Mouse (Mus musculus) heart, adult 2 months (tissue): ENCODE data around the gene Phf20.

Experiments
- CTCF ChIP-seq: fragments of 200-600 bp; IDR thresholded peaks from 2 replicates; pipeline ENCODE4 v1.8.1; 2022; ENCODE audit warnings: antibody characterized with exemption, mild to moderate bottlenecking, moderate library complexity
- EP300 ChIP-seq: fragments of 200-500 bp; IDR thresholded peaks from 2 replicates; pipeline ENCODE4 v1.6.1; 2011; ENCODE audit warnings: low read depth, low read length, control low read depth; ENCODE audit not compliant: insufficient read depth
- POLR2A ChIP-seq: fragments of 200-500 bp; IDR thresholded peaks from 2 replicates; pipeline ENCODE4 v1.6.1; 2011; ENCODE audit warnings: mild to moderate bottlenecking, low read depth, low read length, control low read depth; ENCODE audit not compliant: insufficient read depth

DNA sequence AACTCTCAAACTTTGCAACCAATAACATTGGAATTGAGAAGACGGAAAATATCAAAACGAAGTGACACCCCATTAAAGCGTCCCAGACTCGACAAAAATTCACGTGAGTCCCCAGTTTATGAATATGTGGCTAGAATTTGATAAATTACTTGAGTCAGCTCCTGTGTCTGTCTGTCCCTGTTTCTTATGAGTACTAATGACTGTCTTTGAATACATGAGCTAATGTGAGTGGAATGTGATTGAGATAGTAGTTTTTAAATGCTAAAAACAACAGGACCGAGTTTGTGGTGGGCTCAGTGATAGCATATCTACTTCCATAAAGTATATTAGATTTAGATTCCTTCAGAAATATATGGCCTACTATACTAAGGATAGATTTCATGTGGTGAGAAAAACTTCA, 76.3 kb downstream of the Phf20 start:
- TF ChIP-seq POLR2A (no peak), CTCF (no peak), EP300 (no peak)
